Mouse (Mus musculus) telencephalon, adult 2 months (tissue): ENCODE data around the gene Pars2.

Experiments
- DNase-seq: peaks from one replicate; pipeline ENCODE4 v3.0.0-alpha.2; 2011; ENCODE audit warnings: low read depth, low spot score

The Pars2 gene

DNA sequence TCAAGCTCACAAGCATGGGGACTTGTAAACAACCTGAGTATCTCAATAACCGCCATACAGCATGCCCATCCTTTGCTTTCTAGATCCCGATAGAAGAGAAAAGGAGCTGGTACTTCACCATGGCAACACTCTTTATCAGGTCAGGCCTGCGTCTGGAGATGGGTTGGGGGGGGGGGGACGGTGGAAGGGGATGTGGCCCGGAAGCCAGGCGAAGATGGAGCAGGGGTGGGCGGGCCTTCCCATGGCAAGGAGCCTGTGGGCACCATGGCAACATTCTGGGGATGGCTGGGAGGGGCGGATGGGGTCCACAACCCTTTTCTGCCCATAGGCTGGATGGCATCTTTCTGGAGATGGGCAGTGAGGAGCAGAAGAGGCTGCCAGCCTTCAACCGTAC lies 16.8 kb upstream of the Pars2 start:
- no peak for DNase-seq

GRCm38 (mm10) chr4:106643483-106644217 lies 7.2 kb upstream of the Pars2 start:
- no peak for DNase-seq

DNA sequence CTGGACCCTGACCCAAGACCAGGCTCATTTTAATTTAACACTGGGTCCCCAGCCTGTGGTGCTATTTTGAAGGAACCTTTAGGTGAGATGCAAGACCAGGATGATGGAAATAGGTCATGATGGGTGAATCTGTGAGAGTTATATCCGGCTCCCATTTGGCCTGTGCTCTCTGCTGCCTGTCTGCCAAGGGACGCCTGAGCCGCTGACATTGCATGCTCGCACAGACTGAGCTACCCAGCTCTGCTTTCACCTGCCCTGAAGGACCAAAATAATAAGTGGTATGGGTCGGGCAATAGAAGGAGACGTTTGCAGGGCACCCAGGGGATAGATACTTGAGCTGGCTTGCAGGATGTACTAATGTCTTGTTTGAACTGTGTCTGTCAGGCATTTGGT lies 6.7 kb upstream of the Pars2 start:
- no peak for DNase-seq

GRCm38 (mm10) chr4:106645797-106646196 lies 5.1 kb upstream of the Pars2 start:
- no peak for DNase-seq

- DNase-seq = no peak
Measured at GRCm38 (mm10) chr4:106647137-106647536, 3.7 kb upstream of the Pars2 start.

- DNase-seq = no peak
Measured at GRCm38 (mm10) chr4:106652546-106652945, 1.7 kb downstream of the Pars2 start.

DNA sequence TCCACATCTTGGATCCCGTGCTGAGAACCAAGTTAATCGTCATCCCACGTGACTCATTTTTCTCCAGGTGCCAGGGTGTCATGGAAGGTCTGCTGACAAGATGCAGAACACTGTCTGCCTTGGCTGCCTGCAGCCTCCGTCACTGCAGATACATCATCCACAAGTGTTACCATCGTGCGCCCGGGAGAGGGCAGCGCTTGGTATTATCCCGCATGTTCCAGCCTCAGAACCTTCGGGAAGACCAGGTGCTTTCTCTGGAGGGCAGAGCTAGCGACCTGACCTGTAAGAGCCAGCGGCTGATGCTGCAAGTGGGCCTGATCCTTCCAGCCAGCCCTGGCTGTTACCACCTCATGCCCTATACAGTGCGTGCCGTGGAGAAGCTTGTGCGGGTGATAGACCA lies 2.2 kb downstream of the Pars2 start:
- no peak for DNase-seq

GRCm38 (mm10) chr4:106655681-106656080 lies 4.8 kb downstream of the Pars2 start:
- DNase-seq = no peak

DNA sequence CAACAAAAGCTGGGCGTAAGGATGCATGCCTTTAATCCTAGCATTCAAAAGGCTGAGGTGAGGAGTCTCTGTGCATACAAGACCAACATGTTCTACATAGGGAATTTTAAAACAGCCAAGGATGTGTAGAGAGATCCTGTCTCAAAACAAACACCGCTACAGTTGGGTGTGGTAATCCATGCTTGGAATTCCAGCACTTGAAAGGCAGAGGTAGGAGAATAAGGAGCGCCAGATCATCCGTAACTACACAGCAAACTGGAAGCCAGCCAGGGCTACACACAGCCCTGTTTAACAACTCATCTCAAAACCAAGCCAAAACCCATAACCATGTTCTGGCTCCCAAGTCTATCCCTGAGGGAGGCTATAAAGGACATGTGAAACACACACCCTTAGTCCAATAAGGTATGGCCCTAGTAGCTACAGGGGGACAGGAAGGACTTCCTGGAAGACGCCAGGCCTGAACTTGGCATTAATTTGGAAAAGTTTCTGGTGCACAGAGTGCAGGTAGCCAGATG lies 13.1 kb downstream of the Pars2 start:
- DNase-seq = no peak

DNA sequence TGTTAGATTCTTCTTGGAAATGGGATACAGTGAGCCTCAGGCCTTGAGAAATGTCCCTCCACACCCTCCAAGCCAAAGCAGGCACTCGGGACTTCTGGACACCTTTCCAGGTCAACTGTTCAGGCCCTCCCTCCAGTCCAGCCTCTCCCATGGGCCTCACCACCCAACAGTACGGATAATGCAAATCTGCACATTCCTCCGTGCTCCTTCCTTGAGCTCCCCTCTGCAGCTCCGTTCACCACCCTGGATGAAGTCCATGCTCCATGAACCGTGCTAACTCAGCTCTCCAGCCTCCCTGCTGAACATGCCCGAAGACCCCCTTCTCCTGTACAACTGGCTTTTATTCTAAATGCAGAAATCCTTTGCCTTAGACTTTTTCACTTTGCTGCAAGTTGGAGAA lies 13.8 kb downstream of the Pars2 start:
- no peak for DNase-seq

DNA sequence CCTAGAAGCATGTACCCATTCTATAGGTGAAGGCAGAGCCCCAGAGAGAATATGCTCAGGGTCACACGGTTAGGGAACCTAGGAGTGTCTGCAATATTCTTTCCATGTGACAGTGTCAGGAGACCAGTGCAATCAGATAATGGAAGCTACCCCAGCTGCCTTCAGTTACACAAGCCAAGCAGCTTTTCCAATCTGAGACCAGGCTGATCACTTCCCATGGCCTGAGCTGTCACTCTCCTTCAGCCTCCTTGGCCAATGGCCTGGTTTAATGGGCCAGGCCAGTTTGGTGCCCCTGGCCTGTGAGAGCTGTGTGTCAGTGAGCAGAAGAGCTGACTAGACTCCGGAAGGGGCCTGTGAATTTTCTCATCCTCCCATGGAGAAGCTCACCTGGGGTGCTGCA lies 14.4 kb downstream of the Pars2 start:
- no peak for DNase-seq

- no peak for DNase-seq
Measured at GRCm38 (mm10) chr4:106665673-106666072, 14.8 kb downstream of the Pars2 start.

GRCm38 (mm10) chr4:106666546-106666945 lies 15.7 kb downstream of the Pars2 start:
- DNase-seq = no peak

DNA sequence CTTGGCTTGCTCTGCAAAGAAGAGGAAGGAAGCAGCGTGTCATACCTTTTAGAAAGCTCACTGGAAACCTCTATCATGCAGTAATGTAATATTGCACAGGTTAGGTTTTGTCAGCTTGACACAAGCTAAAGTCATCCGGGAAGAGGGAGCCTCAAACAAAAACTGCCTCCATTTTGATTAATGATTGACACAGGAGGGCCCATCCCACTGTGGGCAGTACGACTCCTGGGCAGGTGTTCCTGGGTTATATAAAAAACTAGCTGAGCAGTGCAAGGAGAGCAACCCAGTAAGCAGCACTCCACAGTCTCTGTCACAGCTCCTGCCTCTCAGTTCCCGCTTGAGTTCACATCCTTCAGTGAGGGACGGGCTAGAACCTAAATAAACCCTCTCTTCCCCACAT lies 25.9 kb downstream of the Pars2 start:
- no peak for DNase-seq

GRCm38 (mm10) chr4:106678442-106679118 lies 27.7 kb downstream of the Pars2 start, which contains the start of gene Ttc4:
Gene Ttc4 (minus strand): TSS chr4:106678944.
- peak; percentile 80 for DNase-seq

DNA sequence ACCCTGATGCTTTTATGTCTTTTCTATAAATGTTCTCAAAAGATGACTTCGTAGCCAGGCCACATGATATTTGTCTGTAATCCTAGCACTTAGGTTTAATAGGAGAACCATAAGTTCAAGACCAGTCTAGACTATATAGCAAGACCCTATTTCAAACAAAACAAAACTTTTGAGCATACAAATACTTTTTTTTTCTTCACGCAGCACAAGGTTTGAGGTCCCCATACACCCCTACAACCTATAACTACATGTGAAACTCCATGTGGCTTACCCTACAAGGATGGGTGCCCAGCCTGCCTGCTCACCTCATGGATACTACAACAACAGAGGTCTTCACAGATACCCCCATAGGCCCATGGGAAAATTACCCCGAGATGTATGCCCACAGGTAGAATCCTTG lies 28.3 kb downstream of the Pars2 start:
- no peak for DNase-seq

DNA sequence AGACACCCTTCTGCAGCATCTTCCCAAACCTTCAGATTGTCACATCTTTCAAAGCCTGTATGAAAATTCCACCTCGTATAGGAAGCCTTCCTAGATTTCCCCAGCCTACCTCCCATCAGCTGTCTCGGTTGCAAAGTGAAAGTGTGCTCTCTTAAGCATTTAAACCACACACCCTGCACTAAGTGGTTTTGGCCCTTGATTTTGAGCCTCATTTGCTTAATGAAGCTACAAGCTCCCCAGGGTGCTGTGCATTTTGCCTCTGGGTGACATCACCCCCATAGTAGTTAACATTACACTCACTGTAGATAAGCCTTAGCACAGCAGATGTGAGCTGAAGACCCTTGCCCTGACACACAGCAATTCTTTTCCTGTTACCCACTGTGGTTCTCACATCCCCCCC lies 30.1 kb downstream of the Pars2 start:
- DNase-seq = no peak

GRCm38 (mm10) chr4:106688636-106689296 lies 37.9 kb downstream of the Pars2 start:
- DNase-seq = no peak

- DNase-seq = no peak
Measured at GRCm38 (mm10) chr4:106693841-106694430, 43.1 kb downstream of the Pars2 start.

DNA sequence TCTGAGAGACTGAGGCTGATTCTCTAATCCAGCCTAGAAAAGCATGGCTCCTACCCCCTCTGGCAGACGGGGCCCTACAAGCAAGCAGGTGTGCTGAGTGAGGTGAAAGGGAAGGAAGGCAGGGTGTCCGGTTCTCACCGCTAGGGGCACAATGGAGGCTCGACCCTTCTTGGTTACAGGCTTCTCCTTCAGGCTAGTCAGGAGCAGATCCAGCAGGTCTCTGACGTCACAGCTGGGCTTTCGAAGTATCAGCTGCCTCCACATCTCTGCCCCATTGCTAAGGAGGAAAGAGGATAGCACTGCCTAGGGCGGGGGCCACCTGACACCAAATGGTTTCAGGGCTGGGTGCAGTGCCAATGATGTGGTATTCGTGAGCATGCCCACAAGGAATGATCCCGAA lies 49.1 kb downstream of the Pars2 start:
- DNase-seq = peak; percentile 29

DNA sequence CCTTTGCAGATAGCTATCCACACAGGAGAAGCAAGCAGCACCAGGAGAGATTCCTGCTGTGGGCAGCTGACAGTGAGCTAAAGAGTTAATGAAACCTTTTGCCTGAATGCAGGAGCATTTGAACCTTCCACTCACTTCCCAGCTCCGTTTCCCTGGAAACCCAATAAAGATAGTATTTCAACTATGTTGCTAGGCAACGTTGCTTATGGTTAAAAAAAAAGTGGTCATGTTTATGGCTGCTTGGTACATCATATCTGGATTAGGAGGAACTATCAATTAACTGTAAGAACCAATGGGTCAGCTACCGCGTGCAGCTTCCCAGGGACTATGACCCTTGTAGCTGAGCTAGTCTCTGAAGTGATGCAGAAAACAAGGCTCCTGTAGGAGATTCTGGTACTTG lies 49.9 kb downstream of the Pars2 start:
- DNase-seq = peak; percentile 53

DNA sequence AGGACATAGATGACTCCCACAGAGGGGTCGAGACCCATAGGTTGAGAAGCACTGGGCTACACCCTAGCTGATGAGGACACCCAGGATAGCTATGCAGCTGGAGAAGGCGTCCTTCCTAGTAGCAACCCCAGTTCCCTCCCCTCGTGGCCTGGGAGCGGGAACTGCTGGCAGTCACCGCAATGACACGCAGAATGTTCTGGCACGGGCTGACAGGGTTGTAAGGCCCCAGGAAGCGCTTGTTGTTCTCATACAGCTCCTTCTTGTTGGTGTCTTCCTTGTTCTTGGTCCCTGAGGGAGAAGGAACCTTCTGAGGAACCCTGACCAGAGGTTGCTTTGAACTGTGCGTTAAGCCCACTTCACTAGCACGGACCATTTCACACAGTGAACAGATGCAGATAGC lies 53.1 kb downstream of the Pars2 start:
- no peak for DNase-seq
